Mouse (Mus musculus) megakaryocyte-erythroid progenitor cell, adult 5-6 weeks (primary cell): ENCODE results near the gene Frrs1l. TPM values are rescaled to one million over a fixed set of nuclear protein-coding genes. Genes with fewer than 3 reads are reported as not detected.
A peak's percentile ranks its signal among the peaks of the same experiment; 100 is the strongest.

Experiments
- ATAC-seq: replicated peaks from 2 replicates; pipeline ENCODE4 v1.8.0; 2016; ENCODE audit warnings: mild to moderate bottlenecking, inconsistent platforms; ENCODE audit not compliant: severe bottlenecking, poor library complexity, low FRiP score, low TSS enrichment
- total RNA-seq, 2 experiments: library from RNA; stranded (forward) in 1 of 2; stranded (reverse) in 1 of 2; fragments of 200-1000, 215-1000 nt in 1 of 2; fragments of >200 nt in 1 of 2; fragmentation: Nextera tagmentation in 1 of 2; gene quantifications; 2 replicates each; pipeline ENCODE4 v1.2.3; 2014 to 2017

The Frrs1l gene
- total RNA-seq (2014; fragmentation: Nextera tagmentation) (not detected in 2 replicates), total RNA-seq (2017) (not detected in 2 replicates)

GRCm38 (mm10) chr4:56990215-56990584 is at the start of gene Frrs1l:
Gene Frrs1l, minus strand, starts transcription at chr4:56990391.
- ATAC-seq, result no peak

- ATAC-seq, result no peak
Measured at GRCm38 (mm10) chr4:57039127-57040031, 49.2 kb upstream of the Frrs1l start.

GRCm38 (mm10) chr4:57037554-57037953 is 47.4 kb upstream of the Frrs1l start:
- ATAC-seq, result no peak

- no peak for ATAC-seq
Measured at GRCm38 (mm10) chr4:57034169-57034568, 44.0 kb upstream of the Frrs1l start.

- ATAC-seq, result no peak
Measured at GRCm38 (mm10) chr4:57031440-57031839, 41.2 kb upstream of the Frrs1l start.

- no peak for ATAC-seq
Measured at GRCm38 (mm10) chr4:57027954-57028353, 37.8 kb upstream of the Frrs1l start.

- no peak for ATAC-seq
Measured at GRCm38 (mm10) chr4:57023527-57023926, 33.3 kb upstream of the Frrs1l start.

GRCm38 (mm10) chr4:57021288-57021687 is 31.1 kb upstream of the Frrs1l start:
- ATAC-seq, result no peak

- ATAC-seq, result peak; percentile 83
Measured at GRCm38 (mm10) chr4:57017229-57017628, 27.0 kb upstream of the Frrs1l start.

- ATAC-seq, result no peak
Measured at GRCm38 (mm10) chr4:57016366-57017171, 26.4 kb upstream of the Frrs1l start.

- ATAC-seq, result no peak
Measured at GRCm38 (mm10) chr4:57015032-57015431, 24.8 kb upstream of the Frrs1l start.

- ATAC-seq, result peak; percentile 63
Measured at GRCm38 (mm10) chr4:57011454-57012046, 21.4 kb upstream of the Frrs1l start.

GRCm38 (mm10) chr4:57010919-57011318 is 20.7 kb upstream of the Frrs1l start:
- no peak for ATAC-seq

- ATAC-seq, result no peak
Measured at GRCm38 (mm10) chr4:57010425-57010824, 20.2 kb upstream of the Frrs1l start.

GRCm38 (mm10) chr4:57007717-57008116 is 17.5 kb upstream of the Frrs1l start:
- no peak for ATAC-seq

- no peak for ATAC-seq
Measured at GRCm38 (mm10) chr4:57005011-57005410, 14.8 kb upstream of the Frrs1l start.

- no peak for ATAC-seq
Measured at GRCm38 (mm10) chr4:57003886-57004285, 13.7 kb upstream of the Frrs1l start.

- ATAC-seq, result no peak
Measured at GRCm38 (mm10) chr4:57002751-57003150, 12.6 kb upstream of the Frrs1l start.

GRCm38 (mm10) chr4:57001437-57001836 is 11.2 kb upstream of the Frrs1l start:
- no peak for ATAC-seq

GRCm38 (mm10) chr4:56993331-56993730 is 3.1 kb upstream of the Frrs1l start:
- ATAC-seq, result 0 out of 2 replicates have a peak, but pooled peaks have one; percentile 52
